Mouse (Mus musculus) MEL (cell line): Measurements from ENCODE around the gene 1700003F12Rik. TPM values are rescaled to one million over a fixed set of nuclear protein-coding genes. Genes with fewer than 3 reads are reported as not detected.

Source experiments
- DNase-seq: peaks from one replicate; pipeline ENCODE4 v3.0.0; 2011; ENCODE audit warnings: low read depth, low spot score
- H3K27ac ChIP-seq: 2 replicates; pipeline ENCODE4 v1.5.1; 2012; ENCODE audit warnings: low read depth, mild to moderate bottlenecking, control low read depth, low read length, moderate library complexity; ENCODE audit not compliant: control insufficient read depth
- H3K27me3 ChIP-seq, 2 experiments: fragments of 150-350 bp in 1 of 2; sonication (generic) in 1 of 2; 2 replicates each; pipeline ENCODE4 v1.6.1; 2012; ENCODE audit warnings: low read length in 2 of 2, mild to moderate bottlenecking in 2 of 2, improper control_type of control experiment in 1 of 2, moderate library complexity in 1 of 2; ENCODE audit not compliant: insufficient read depth in 2 of 2, control insufficient read depth in 1 of 2
- H3K36me3 ChIP-seq, 2 experiments: 2 replicates each; pipeline ENCODE4 v1.6.1; 2012 to 2014; ENCODE audit warnings: low read length in 2 of 2, improper control_type of control experiment in 1 of 2, inconsistent platforms in 1 of 2, mild to moderate bottlenecking in 1 of 2; ENCODE audit not compliant: insufficient read depth in 2 of 2, control insufficient read depth in 1 of 2
- H3K4me1 ChIP-seq, 2 experiments: fragments of 150-350 bp in 1 of 2; sonication (generic) in 1 of 2; 2 replicates each; pipeline ENCODE4 v1.6.1; 2012; ENCODE audit warnings: low read length in 2 of 2, improper control_type of control experiment in 1 of 2, mild to moderate bottlenecking in 1 of 2; ENCODE audit not compliant: insufficient read depth in 2 of 2, control insufficient read depth in 1 of 2
- H3K4me3 ChIP-seq, 2 experiments: fragments of 150-350 bp in 1 of 2; sonication (generic) in 1 of 2; 2 replicates each; pipeline ENCODE4 v1.5.1; 2012; ENCODE audit warnings: low read depth in 2 of 2, low read length in 2 of 2, mild to moderate bottlenecking in 2 of 2, moderate library complexity in 2 of 2, control low read depth in 1 of 2, improper control_type of control experiment in 1 of 2; ENCODE audit not compliant: control insufficient read depth in 1 of 2, insufficient read depth in 1 of 2
- H3K79me2 ChIP-seq: 2 replicates; pipeline ENCODE4 v1.6.1; 2012; ENCODE audit warnings: mild to moderate bottlenecking, low read length, moderate library complexity; ENCODE audit not compliant: control insufficient read depth, poor library complexity, insufficient read depth
- H3K9ac ChIP-seq: 2 replicates; pipeline ENCODE4 v1.6.1; 2012; ENCODE audit warnings: low read depth, mild to moderate bottlenecking, control low read depth, low read length, moderate library complexity; ENCODE audit not compliant: control insufficient read depth, poor library complexity, severe bottlenecking
- H3K9me3 ChIP-seq: fragments of 150-350 bp; sonication (generic); replicated peaks from 2 replicates; pipeline ENCODE4 v1.6.1; 2012; ENCODE audit warnings: mild to moderate bottlenecking, low read length, improper control_type of control experiment, moderate library complexity; ENCODE audit not compliant: insufficient read depth
- ELF1 ChIP-seq: IDR thresholded peaks from 2 replicates; pipeline ENCODE4 v1.6.1; 2014; ENCODE audit warnings: low read depth, mild to moderate bottlenecking, inconsistent platforms, low read length, improper control_type of control experiment, moderate library complexity
- EP300 ChIP-seq, 2 experiments: IDR thresholded peaks; 2 replicates each; pipeline ENCODE4 v1.6.1; 2011; ENCODE audit warnings: improper control_type of control experiment in 2 of 2, low read length in 2 of 2, low read depth in 1 of 2, mild to moderate bottlenecking in 1 of 2
- ETS1 ChIP-seq: IDR thresholded peaks from 2 replicates; pipeline ENCODE4 v1.6.1; 2012; ENCODE audit warnings: low read depth, mild to moderate bottlenecking, inconsistent platforms, low read length, improper control_type of control experiment, moderate library complexity
- GATA1 ChIP-seq: IDR thresholded peaks from 2 replicates; pipeline ENCODE4 v1.6.1; 2011; ENCODE audit warnings: low read depth, low read length, improper control_type of control experiment
- HCFC1 ChIP-seq: IDR thresholded peaks from 2 replicates; pipeline ENCODE4 v1.6.1; 2012; ENCODE audit warnings: low read depth, mild to moderate bottlenecking, inconsistent platforms, low read length, improper control_type of control experiment, moderate library complexity
- JUND ChIP-seq: IDR thresholded peaks from 2 replicates; pipeline ENCODE4 v1.6.1; 2011; ENCODE audit warnings: low read depth, mild to moderate bottlenecking, improper control_type of control experiment, low read length
- MAZ ChIP-seq: IDR thresholded peaks from 2 replicates; pipeline ENCODE4 v1.6.1; 2012; ENCODE audit warnings: low read depth, mild to moderate bottlenecking, inconsistent platforms, low read length, improper control_type of control experiment
- MEF2A ChIP-seq: IDR thresholded peaks from 2 replicates; pipeline ENCODE4 v1.6.1; 2014; ENCODE audit warnings: low read depth, mild to moderate bottlenecking, inconsistent platforms, low read length, improper control_type of control experiment; ENCODE audit not compliant: poor library complexity, insufficient replicate concordance, severe bottlenecking; ENCODE audit errors: extremely low read depth
- MXI1 ChIP-seq: IDR thresholded peaks from 2 replicates; pipeline ENCODE4 v1.6.1; 2011; ENCODE audit warnings: mild to moderate bottlenecking, low read depth, low read length, improper control_type of control experiment
- MYC ChIP-seq: IDR thresholded peaks from 2 replicates; pipeline ENCODE4 v1.6.1; 2011; ENCODE audit warnings: low read depth, mild to moderate bottlenecking, low read length, improper control_type of control experiment, moderate library complexity
- NRF1 ChIP-seq: IDR thresholded peaks from 2 replicates; pipeline ENCODE4 v1.6.1; 2014; ENCODE audit warnings: low read depth, mild to moderate bottlenecking, inconsistent platforms, low read length, improper control_type of control experiment, moderate library complexity; ENCODE audit not compliant: poor library complexity, insufficient read depth, severe bottlenecking
- POLR2A ChIP-seq, 2 experiments: IDR thresholded peaks; 2 replicates each; pipeline ENCODE4 v1.6.1; 2011 to 2012; ENCODE audit warnings: low read length in 2 of 2, mild to moderate bottlenecking in 2 of 2, control low read depth in 1 of 2, improper control_type of control experiment in 1 of 2, low read depth in 1 of 2, moderate library complexity in 1 of 2; ENCODE audit not compliant: control insufficient read depth in 1 of 2, insufficient read depth in 1 of 2, poor library complexity in 1 of 2
- POLR2AphosphoS2 ChIP-seq: IDR thresholded peaks from 2 replicates; pipeline ENCODE4 v1.6.1; 2011; ENCODE audit warnings: low read length, improper control_type of control experiment
- SIN3A ChIP-seq: IDR thresholded peaks from 2 replicates; pipeline ENCODE4 v1.6.1; 2012; ENCODE audit warnings: low read length, improper control_type of control experiment, inconsistent platforms
- SMC3 ChIP-seq: IDR thresholded peaks from 2 replicates; pipeline ENCODE4 v1.6.1; 2011; ENCODE audit warnings: low read depth, low read length, improper control_type of control experiment
- TAL1 ChIP-seq: IDR thresholded peaks from 2 replicates; pipeline ENCODE4 v1.6.1; 2012; ENCODE audit warnings: mild to moderate bottlenecking, inconsistent platforms, low read length, moderate library complexity, mixed read lengths
- TCF12 ChIP-seq: IDR thresholded peaks from 2 replicates; pipeline ENCODE4 v1.6.1; 2014; ENCODE audit warnings: low read depth, mild to moderate bottlenecking, inconsistent platforms, low read length, improper control_type of control experiment, moderate library complexity
- UBTF ChIP-seq: IDR thresholded peaks from 2 replicates; pipeline ENCODE4 v1.6.1; 2012; ENCODE audit warnings: low read depth, mild to moderate bottlenecking, inconsistent platforms, low read length, improper control_type of control experiment, moderate library complexity, borderline replicate concordance; ENCODE audit not compliant: insufficient read depth
- ZC3H11A ChIP-seq: IDR thresholded peaks from 2 replicates; pipeline ENCODE4 v1.6.1; 2012; ENCODE audit warnings: low read depth, mild to moderate bottlenecking, inconsistent platforms, low read length, improper control_type of control experiment
- ZNF384 ChIP-seq: IDR thresholded peaks from 2 replicates; pipeline ENCODE4 v1.6.1; 2012; ENCODE audit warnings: low read depth, mild to moderate bottlenecking, inconsistent platforms, low read length, improper control_type of control experiment
- polyA plus RNA-seq, 2 experiments: library from polyadenylated mRNA; stranded (reverse) in 1 of 2; unstranded in 1 of 2; fragments of >175 nt in 1 of 2; fragments of >200 nt in 1 of 2; gene quantifications; 2 replicates each; pipeline versions ENCODE4 v1.2.1 to v1.2.4; 2012; ENCODE audit warnings: low replicate concordance in 2 of 2, low read depth in 1 of 2; ENCODE audit not compliant: insufficient read length in 2 of 2, insufficient read depth in 1 of 2, missing spikeins in 1 of 2
- total RNA-seq: library from RNA; depleted of rRNA; stranded (reverse); fragments of 300-350 nt; gene quantifications from 2 replicates; pipeline ENCODE4 v1.2.3, GENCODE M21; 2012

The 1700003F12Rik gene
- total and polyA plus RNA-seq, 3 experiments: 0.42 to 0.72 TPM; not detected in 1

DNA sequence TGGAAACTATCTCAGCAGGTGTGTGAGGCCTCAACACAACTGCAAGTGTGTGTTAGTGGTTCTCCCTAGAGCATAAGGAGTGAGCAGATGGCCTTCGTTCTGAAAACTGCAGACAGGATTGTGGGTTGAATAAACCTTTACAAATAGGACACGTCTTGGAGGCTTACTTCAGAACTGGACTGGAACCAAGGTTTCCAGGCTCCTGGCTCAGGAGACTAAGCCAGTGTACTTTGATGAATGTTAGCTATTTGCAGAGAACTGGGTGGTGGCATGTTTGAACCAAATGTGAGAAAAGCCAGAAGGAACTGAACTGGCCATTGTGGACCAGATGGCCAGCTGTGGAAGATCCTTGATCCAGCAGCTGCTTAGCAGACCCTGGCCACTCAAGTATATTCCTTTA lies 8.6 kb upstream of the 1700003F12Rik start:
- no peak overlapping the region for H3K27ac ChIP-seq
- H3K36me3 ChIP-seq: peaks cover 13 to 15% of the 10 kb centered on the region in 2 experiments
- H3K4me3 ChIP-seq: no peak overlapping the region
- H3K9ac ChIP-seq: no peak overlapping the region
- H3K4me1 ChIP-seq: peaks cover 6 to 10% of the 10 kb centered on the region in 2 experiments; a peak in 3 of 4 replicates
- no peaks in the 10 kb centered on the region for H3K9me3 ChIP-seq
- no peaks in the 10 kb centered on the region for H3K27me3 ChIP-seq
- no peak for DNase-seq
- no peaks in the 10 kb centered on the region for H3K79me2 ChIP-seq
- no peak for TF ChIP-seq HCFC1
- TF ChIP-seq POLR2AphosphoS2: no peak; the same call in 1 of the 2 replicates
- TF ChIP-seq JUND: no peak
- no peak for TF ChIP-seq MAZ
- no peak for TF ChIP-seq ZNF384
- TF ChIP-seq SMC3: no peak
- TF ChIP-seq UBTF: no peak
- TF ChIP-seq GATA1: no peak
- TF ChIP-seq TAL1: no peak
- no peak for TF ChIP-seq ZC3H11A
- TF ChIP-seq MEF2A: no peak

DNA sequence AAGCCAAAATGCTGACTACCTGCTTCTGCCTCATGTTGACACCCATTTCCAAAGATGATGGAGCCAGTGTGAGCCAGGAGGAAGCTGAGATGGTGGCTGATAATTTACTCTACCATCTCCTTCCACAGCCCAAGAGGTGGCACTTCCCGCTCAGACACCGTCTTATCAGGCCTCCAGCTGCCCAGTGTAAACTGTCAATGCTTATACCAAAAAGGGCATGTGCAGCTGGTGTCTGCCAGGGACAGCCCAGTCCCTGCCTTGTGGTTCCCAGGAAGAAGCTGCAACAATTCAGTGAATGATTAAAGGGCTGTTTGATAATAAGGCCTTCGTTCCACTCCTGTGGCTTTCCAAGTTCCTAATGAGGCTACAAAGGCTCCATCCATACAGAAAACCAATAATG lies 8.2 kb upstream of the 1700003F12Rik start:
- Histone ChIP-seq H3K9me3 (no peaks in the 10 kb centered on the region), H3K9ac (no peak overlapping the region), H3K36me3 (peaks cover 11 to 15% of the 10 kb centered on the region in 2 experiments), H3K79me2 (no peaks in the 10 kb centered on the region), H3K27me3 (no peaks in the 10 kb centered on the region), H3K27ac (no peak overlapping the region), H3K4me1 (peaks cover 5 to 10% of the 10 kb centered on the region in 2 experiments; a peak in 3 of 4 replicates), H3K4me3 (no peak overlapping the region)
- DNase-seq: peak; percentile 34
- TF ChIP-seq POLR2AphosphoS2: peak; percentile 49
- peak; percentile 69; the same call in 1 of the 2 replicates for TF ChIP-seq ETS1
- TF ChIP-seq JUND: no peak
- peak; percentile 66; the same call in 1 of the 2 replicates for TF ChIP-seq MXI1
- peak; percentile 29 to 53; a peak in 3 of 4 replicates for TF ChIP-seq EP300 (IDR thresholded peaks at IDR 0.05; ENCODE audit: low read depth in 1 of 2, low read length in 2 of 2)
- 0 out of 4 replicates have a peak, but pooled peaks of 1 of the 2 experiments have one; percentile 24 for TF ChIP-seq POLR2A (IDR thresholded peaks at IDR 0.05; ENCODE audit: control insufficient read depth in 1 of 2, insufficient read depth in 1 of 2, low read depth in 1 of 2, low read length in 2 of 2, poor library complexity in 1 of 2)
- peak; percentile 54 for TF ChIP-seq GATA1
- peak; percentile 33 for TF ChIP-seq SIN3A
- TF ChIP-seq MYC: no peak
- 0 out of 2 replicates have a peak, but pooled peaks have one; percentile 24 for TF ChIP-seq TCF12
- TF ChIP-seq NRF1: no peak
- TF ChIP-seq ELF1: 0 out of 2 replicates have a peak, but pooled peaks have one; percentile 20
